Mouse (Mus musculus) CH12.LX (cell line): Measurements from ENCODE around the gene Mroh8.

Experiments used
- CTCF ChIP-seq, 2 experiments: IDR thresholded peaks in 1 of 2; conservative IDR thresholded peaks in 1 of 2; 2 replicates each; pipeline ENCODE4 v1.5.1; 2011 to 2012; ENCODE audit warnings: low read depth in 2 of 2, low read length in 2 of 2, improper control_type of control experiment in 1 of 2, inconsistent platforms in 1 of 2, mild to moderate bottlenecking in 1 of 2, moderate library complexity in 1 of 2
- E2F4 ChIP-seq: IDR thresholded peaks from 2 replicates; pipeline ENCODE4 v1.6.1; 2011; ENCODE audit warnings: low read depth, low read length, improper control_type of control experiment; ENCODE audit not compliant: insufficient replicate concordance
- ELF1 ChIP-seq: IDR thresholded peaks from 2 replicates; pipeline ENCODE4 v1.6.1; 2014; ENCODE audit warnings: low read depth, mild to moderate bottlenecking, inconsistent platforms, low read length, improper control_type of control experiment
- EP300 ChIP-seq: IDR thresholded peaks from 2 replicates; pipeline ENCODE4 v1.6.1; 2011; ENCODE audit warnings: low read length, improper control_type of control experiment
- JUN ChIP-seq: IDR thresholded peaks from 2 replicates; pipeline ENCODE4 v1.6.1; 2011; ENCODE audit warnings: low read depth, mild to moderate bottlenecking, low read length, improper control_type of control experiment, moderate library complexity; ENCODE audit not compliant: insufficient read depth
- MAX ChIP-seq: IDR thresholded peaks from 2 replicates; pipeline ENCODE4 v1.6.1; 2011; ENCODE audit warnings: low read length, improper control_type of control experiment
- MYC ChIP-seq: IDR thresholded peaks from 2 replicates; pipeline ENCODE4 v1.6.1; 2011; ENCODE audit warnings: low read depth, mild to moderate bottlenecking, improper control_type of control experiment, low read length
- NELFE ChIP-seq: IDR thresholded peaks from 2 replicates; pipeline ENCODE4 v1.6.1; 2011; ENCODE audit warnings: low read depth, low read length, improper control_type of control experiment
- POLR2A ChIP-seq: IDR thresholded peaks from 2 replicates; pipeline ENCODE4 v1.6.1; 2011; ENCODE audit warnings: low read depth, mild to moderate bottlenecking, improper control_type of control experiment, low read length
- UBTF ChIP-seq: IDR thresholded peaks from 2 replicates; pipeline ENCODE4 v1.6.1; 2012; ENCODE audit warnings: low read depth, mild to moderate bottlenecking, inconsistent platforms, low read length, improper control_type of control experiment, moderate library complexity

DNA sequence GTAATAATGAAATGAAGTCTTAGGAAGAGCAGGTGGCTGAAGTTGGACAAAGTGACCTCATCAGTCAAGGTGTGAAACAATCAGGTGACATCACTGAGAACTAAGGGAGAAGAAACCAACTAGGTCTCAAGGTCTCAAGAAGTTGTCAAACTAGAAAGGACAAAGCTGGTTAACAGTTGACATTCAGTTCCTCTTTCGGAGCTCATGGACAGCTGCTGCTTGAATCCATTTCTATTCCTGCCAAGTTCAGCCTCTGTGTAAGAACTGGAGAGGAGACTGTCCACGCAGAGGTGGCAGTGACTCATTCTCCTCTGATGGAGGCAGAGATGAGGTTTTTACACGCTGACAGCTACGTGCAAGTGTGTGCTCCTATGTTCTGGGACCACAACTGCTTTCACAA lies 92.1 kb downstream of the Mroh8 start:
- 0 out of 2 replicates have a peak, but pooled peaks have one; percentile 23 for TF ChIP-seq NELFE
- TF ChIP-seq POLR2A, result no peak
- no peak for TF ChIP-seq ELF1
- peak; percentile 85 for TF ChIP-seq JUN
- TF ChIP-seq CTCF (conservative IDR thresholded peaks at IDR 0.05 in 1 of 2, IDR thresholded peaks at IDR 0.05 in 1 of 2; ENCODE audit: low read depth in 2 of 2, low read length in 2 of 2), result no peak
- no peak for TF ChIP-seq E2F4
- TF ChIP-seq EP300, result peak; percentile 85
- TF ChIP-seq UBTF, result no peak
- TF ChIP-seq MAX, result peak; percentile 69
- peak; percentile 67 for TF ChIP-seq MYC
